Mouse (Mus musculus) spleen, adult 2 months (tissue): ENCODE results near the gene Smcr8.

Source experiments
- CTCF ChIP-seq: fragments of 200-500 bp; IDR thresholded peaks from 2 replicates; pipeline ENCODE4 v1.5.1; 2011; ENCODE audit warnings: mild to moderate bottlenecking, inconsistent platforms; ENCODE audit not compliant: insufficient read depth, insufficient read length, insufficient replicate concordance; ENCODE audit errors: extremely low read depth
- POLR2A ChIP-seq: fragments of 200-500 bp; IDR thresholded peaks from 2 replicates; pipeline ENCODE4 v1.6.1; 2011; ENCODE audit warnings: low read depth, low read length, inconsistent platforms

GRCm38 (mm10) chr11:60827241-60827945, 50.1 kb downstream of the Smcr8 start:
- TF ChIP-seq POLR2A, result no peak
- no peak for TF ChIP-seq CTCF
